Mouse (Mus musculus) effector memory CD4-positive, alpha-beta T cell, adult 7 months (primary cell): ENCODE results near the gene Zfp422. TPM values are rescaled to one million over a fixed set of nuclear protein-coding genes. Genes with fewer than 3 reads are reported as not detected.

Experiments
- polyA plus RNA-seq: library from polyadenylated mRNA; unstranded; fragments of 100-300 nt; shearing (Covaris generic); gene quantifications from one replicate; pipeline ENCODE4 v1.2.1, GENCODE M21; 2017

Gene Zfp422
- polyA plus RNA-seq: 3.0 TPM

DNA sequence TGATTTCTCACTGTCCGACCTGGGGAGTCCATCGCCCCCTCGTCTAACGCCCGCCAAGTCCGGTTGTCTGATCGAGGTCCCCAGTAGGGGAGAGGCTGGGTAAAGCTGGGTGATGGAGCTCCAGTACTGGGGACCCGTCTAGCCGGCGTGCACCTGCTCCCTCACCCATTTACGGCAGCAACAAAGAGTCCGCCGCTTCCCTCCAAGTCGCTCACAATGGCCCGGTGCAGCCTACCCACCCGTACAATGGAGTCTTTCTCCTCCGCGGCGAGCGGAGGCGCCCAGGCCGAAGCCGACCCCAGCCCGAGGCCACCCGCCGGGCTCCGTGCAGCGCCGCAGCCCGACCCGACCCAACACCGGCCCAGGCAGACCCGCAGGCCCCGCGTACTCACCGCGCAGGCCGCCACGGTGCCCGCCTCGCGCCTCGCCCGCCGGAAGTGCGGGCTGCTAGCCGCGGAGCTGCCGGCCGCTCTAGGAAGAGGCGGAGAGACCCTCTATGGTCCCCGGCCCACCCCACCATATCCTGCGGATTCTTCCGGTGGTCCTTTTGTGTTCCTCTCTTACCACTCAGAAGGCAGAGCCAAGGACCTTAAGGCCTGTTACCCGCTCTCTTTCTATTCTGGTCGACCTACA, at the start of gene Zfp422:
TSS of gene Zfp422 (minus strand) at position 461 of the 633 bp plus-strand sequence.

DNA sequence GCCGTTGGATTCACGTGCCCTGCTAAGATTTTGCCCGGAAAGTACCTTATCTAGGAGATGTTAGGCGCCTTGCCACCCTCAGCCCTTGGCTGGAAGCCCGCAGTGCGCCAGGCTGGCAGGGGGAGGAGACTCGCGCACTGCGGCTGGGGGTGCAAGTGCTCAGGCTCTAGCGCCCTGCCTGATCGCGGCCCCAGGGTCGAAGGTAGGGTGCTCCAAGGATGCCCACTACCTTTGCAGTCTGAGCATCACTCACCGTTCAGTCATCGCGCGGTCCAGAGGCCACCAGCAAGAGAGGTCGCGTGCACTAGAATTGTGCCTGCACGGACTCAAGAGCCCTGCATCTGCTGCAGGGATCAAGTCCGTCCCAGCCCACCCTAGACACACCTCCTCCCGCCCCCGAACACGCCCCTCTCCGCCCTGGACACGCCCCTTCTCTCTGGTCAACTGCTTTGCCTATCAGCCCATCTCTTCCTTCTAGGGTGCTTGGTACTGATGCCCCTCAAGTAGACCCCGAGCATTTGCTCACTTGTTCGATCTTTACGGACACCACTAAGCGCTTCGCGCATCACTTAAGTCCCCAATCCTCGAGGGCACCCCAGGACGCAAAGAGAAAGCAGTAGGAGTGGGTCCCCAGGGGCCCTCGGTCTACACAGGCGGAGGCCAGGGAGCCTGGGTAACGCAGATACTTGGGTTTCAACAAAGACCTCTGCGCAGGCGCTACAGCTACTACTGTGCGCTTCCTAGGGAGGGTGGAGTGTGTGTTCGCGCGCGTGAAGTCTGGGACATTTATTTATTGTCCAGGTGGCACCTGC, 44.9 kb upstream of the Zfp422 start, which contains the start of gene Rassf4:
TSS of gene Rassf4 (minus strand) at position 482 of the 812 bp plus-strand sequence.

DNA sequence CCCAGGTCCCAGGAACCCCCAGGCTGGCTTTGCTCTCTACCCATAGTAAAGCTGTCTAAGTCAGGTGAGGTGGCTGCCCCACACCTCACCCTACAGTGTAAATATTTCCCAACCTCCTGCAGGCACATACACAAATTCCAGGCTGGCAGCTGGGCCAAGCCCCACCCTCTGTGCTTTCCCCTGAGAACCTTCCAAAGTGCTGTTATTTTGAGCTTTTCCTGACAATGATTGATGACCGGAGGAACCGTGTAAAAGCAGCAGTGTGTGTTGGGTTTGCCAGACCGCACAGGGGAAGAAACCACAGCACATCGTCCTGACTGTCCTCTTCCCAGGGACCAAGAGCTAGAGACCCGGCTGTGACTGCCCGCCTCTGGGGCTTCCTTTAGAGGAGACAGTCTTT, 21.6 kb upstream of the Zfp422 start, which contains the start of gene Depp1:
TSS of gene Depp1 (plus strand) at position 204 of the 400 bp plus-strand sequence.

DNA sequence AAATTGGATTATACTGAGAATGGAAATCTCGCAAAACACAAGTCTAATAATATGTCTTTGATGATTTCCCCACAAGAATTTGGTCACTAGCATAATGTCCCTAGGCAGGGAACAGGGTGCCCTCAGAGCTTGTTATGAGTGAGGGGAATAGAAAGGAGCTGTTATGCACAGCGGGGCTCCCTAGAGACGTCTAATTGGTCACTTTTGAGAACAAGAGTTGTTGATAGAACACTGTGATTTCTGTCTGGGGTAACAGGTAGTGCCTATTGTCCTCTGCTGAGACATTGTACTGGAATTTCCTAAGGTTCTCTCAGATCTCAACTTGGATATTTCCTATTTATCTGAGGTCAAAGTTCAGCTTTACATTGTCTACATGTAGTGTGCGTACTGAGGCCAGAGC, 44.7 kb downstream of the Zfp422 start, which contains the start of gene Olfr215:
TSS of gene Olfr215 (minus strand) at position 101 of the 400 bp plus-strand sequence.

Other genes starting within 250 kb of the Zfp422 start
- 0.11 TPM for gene Alox5, start 167.8 kb downstream of the Zfp422 start, polyA plus RNA-seq
- gene Olfr211, start 139.9 kb downstream of the Zfp422 start, polyA plus RNA-seq: not detected
- not detected for gene Olfr212, start 122.5 kb downstream of the Zfp422 start, polyA plus RNA-seq
- gene Olfr213, start 90.5 kb downstream of the Zfp422 start, polyA plus RNA-seq: 0.10 TPM
- not detected for gene Gm5580, start 77.9 kb downstream of the Zfp422 start, polyA plus RNA-seq
- not detected for gene Olfr214, start 74.8 kb downstream of the Zfp422 start, polyA plus RNA-seq
- 0.33 TPM for gene Olfr215, start 44.8 kb downstream of the Zfp422 start, polyA plus RNA-seq
- gene Depp1, start 21.6 kb upstream of the Zfp422 start, polyA plus RNA-seq: not detected
- gene Rassf4, start 45.0 kb upstream of the Zfp422 start, polyA plus RNA-seq: 0.61 TPM
- 0.17 TPM for gene Tmem72, start 87.9 kb upstream of the Zfp422 start, polyA plus RNA-seq